Mouse (Mus musculus) megakaryocyte, adult 5-6 weeks (primary cell): ENCODE measurements around the gene Mogat2. TPM values are rescaled to one million over a fixed set of nuclear protein-coding genes. Genes with fewer than 3 reads are reported as not detected.

Experiments used
- ATAC-seq: 2 replicates; pipeline ENCODE4 v1.8.0; 2016; ENCODE audit warnings: mild to moderate bottlenecking, inconsistent platforms; ENCODE audit not compliant: poor library complexity, severe bottlenecking
- total RNA-seq, 2 experiments: library from RNA; stranded (forward) in 1 of 2; stranded (reverse) in 1 of 2; fragments of 153-499, 151-499 nt in 1 of 2; fragments of 221-1000, 200-1000 nt in 1 of 2; gene quantifications; 2 replicates each; pipeline versions ENCODE4 v1.2.3 to v1.2.4; 2015 to 2017

Gene Mogat2
- total RNA-seq, 2 experiments from 2014 or later: 1.4 to 1.6 TPM

- peak; percentile 62; the same call in 1 of the 2 replicates for ATAC-seq
These were observed 38.8 kb downstream of the Mogat2 start for GRCm38 (mm10) chr7:99199451-99200175.

DNA sequence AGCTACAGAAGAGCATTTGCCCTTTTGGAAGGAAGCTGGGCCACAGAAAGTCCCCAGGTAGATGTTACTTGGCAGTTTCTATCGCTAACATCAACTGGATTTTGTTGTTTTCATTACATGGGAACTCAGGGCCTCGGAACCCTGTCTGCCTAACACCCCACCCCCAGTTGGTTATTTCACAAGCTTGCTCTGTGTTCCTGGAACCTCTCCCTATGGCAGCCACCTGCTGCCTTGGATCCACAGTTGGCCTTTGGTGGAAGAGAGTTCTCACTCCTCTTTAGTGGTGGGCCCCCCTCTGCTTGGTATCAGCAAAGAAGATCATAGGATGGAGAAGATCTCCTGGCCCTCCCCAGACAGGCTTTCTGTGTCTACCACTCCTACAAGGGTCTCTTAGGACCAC, 39.6 kb downstream of the Mogat2 start:
- ATAC-seq: no peak

GRCm38 (mm10) chr7:99194511-99194910, 43.9 kb downstream of the Mogat2 start:
- no peak for ATAC-seq

DNA sequence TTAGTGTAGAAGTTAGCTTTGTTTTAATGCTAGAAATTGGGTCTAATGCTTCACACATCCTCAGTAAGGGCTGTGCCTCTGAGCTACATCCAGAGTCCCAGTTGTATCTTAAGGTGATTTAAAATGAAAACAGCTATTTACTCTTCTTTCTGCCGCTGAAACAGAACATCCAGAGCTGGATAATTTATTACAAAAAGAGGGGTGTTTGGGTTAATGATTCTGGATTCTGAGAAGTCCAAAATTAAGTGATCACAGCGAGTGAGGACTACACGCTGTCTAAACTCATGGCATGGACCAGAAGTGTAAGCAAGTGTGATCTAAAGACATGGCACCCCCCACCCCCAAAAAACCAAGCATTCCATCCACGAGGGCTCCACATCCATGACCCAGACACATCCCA, 44.5 kb downstream of the Mogat2 start:
- ATAC-seq: no peak

- no peak for ATAC-seq
These were observed 47.0 kb downstream of the Mogat2 start for GRCm38 (mm10) chr7:99191411-99191810.

DNA sequence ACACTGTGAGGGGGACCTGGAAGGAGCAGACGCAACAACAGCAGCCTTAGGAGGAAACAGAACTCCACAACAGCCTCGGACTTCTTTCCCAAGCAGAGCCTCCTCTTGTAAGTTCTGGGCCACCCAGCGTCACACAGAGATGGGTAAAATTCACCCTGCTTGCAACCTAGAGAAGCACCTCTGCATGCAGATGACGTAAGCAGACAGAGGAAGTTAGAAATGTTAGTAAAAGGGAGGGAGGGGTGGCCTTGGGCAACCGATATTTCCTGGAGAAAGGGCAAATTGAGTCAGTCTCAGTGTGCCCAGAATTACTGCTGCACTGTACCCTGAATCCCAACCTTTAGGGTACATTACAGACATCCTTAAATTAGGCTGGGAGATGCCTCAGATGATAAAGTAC, 48.5 kb downstream of the Mogat2 start:
- ATAC-seq: peak; percentile 88

- ATAC-seq: peak; percentile 44
These were observed 49.8 kb downstream of the Mogat2 start for GRCm38 (mm10) chr7:99188630-99189029.

GRCm38 (mm10) chr7:99187451-99187850, 51.0 kb downstream of the Mogat2 start:
- ATAC-seq: no peak

GRCm38 (mm10) chr7:99185405-99185804, 53.0 kb downstream of the Mogat2 start:
- ATAC-seq: no peak

- ATAC-seq: peak; percentile 65
These were observed 54.7 kb downstream of the Mogat2 start for GRCm38 (mm10) chr7:99183751-99184150.

DNA sequence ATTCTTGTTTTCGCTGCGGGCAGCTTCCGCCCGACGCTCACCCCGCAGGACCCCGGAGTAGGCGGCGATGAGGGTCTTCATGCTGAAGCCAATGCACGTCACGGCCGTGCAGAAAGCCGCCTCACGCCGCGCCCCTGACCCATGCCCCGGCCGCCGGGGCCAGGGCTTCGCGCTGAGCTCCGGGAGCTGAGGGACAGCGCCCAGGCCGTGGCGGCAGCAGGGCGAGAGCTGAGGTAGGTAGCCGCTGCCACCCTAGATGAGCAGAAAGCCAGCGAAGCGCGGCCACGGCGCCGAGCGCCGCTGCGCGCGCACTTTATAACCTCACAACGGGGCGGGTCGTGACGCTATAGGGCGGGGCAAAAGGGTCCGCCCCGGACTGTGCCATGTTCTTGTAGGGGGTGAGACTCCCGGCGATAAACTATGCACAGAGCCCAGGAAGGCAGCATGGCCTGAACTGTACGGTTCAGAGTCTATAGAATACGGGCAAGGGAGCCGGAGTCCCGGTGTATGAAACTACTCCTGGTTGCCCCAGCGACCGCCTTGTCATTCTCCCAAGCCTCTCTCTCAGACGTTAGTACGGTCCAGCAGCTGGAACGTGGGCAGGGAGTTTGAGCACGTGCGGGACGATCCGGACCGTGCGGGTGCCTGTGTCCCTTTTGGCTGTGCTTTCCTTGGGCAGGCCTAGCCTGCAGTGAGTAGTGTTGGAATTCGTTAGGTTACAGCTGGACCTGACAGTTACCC, 55.8 kb downstream of the Mogat2 start, which contains the start of gene Dgat2:
Gene Dgat2 (minus strand): TSS at position 288 of the 741 bp plus-strand sequence.
- peak; percentile 78 for ATAC-seq

DNA sequence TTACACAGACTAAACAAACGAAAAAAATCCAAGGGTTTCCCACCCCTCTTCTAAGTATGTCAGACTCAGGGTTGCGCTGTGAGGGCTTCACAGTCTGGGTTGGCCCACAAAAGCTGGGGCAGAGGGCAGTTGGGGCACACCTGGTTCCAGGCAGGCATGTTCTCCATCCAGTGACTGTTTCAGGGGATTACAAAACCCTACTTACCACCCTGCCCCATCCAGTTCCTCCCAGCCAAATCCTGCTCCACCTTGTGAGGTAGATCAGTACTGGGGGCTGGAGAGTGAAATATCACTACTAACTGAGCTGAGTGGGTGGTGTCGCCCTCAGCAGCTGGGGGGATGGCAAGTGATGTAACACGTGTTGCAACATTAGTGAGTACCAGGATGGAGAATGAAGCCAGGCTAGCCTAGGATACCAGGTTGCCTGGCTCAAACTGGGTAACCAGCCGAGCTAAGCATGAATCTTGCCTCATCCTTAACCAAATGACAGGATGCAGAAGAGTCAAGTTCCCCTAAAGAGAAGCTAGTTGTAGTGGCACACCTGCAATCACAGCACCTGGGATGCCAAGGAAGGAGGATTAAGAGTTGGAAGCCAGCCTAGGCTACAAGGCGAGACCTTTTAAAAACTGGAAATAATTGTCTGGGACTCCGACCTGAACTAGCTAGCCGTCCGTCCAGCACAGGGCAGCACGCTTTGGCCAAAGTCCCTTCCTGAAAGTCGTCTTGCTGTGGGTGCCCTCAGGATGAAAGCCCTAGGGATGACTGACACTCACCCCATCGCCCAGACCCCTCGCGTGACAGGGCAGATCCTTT, 56.6 kb downstream of the Mogat2 start:
- ATAC-seq: peak; percentile 33

GRCm38 (mm10) chr7:99180162-99180561, 58.3 kb downstream of the Mogat2 start:
- no peak for ATAC-seq

DNA sequence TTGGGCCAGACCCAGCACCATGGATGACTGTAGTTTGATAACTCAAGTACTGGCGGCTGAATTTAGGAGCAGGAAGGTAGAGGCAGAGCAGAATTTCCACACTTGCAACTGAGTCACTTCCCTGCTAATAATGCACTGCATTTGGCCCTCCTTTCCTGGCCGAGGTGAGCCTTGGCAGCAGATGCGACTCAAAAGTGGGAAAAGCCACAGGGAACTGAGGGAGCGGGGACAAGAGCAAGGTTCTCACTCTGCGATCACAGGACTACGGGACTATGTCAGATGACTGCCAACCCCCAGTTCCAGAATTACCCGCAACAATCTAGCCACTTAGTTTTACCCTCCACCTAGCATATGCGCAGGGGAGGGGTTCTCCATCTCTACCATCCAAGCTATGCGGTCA, 59.1 kb downstream of the Mogat2 start:
- ATAC-seq: no peak

GRCm38 (mm10) chr7:99177386-99177785, 61.0 kb downstream of the Mogat2 start:
- ATAC-seq: no peak

DNA sequence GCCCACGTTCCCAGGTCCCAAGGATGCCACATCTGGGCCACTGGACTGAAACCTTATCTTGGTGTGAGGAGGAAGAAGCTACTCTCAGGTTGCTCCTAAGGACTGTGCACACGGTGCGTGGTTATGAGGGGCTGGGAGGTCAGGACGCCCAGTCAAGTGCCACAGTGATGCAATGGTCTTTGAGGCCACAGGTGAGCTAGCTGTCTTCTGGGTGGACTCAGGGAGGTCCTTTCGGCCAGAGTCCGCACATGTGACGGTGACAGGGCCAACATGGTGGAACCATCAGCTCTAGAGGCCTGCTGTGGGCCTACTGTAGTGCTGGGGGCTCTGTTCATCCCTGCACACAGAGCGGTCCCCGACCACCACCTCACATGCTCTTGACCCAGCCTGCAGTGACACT, 62.8 kb downstream of the Mogat2 start:
- no peak for ATAC-seq

GRCm38 (mm10) chr7:99175118-99175517, 63.3 kb downstream of the Mogat2 start:
- no peak for ATAC-seq

GRCm38 (mm10) chr7:99174006-99174405, 64.4 kb downstream of the Mogat2 start:
- ATAC-seq: no peak

- ATAC-seq: peak; percentile 75
These were observed 65.5 kb downstream of the Mogat2 start for GRCm38 (mm10) chr7:99172898-99173297.

GRCm38 (mm10) chr7:99171730-99172463, 66.5 kb downstream of the Mogat2 start:
- no peak for ATAC-seq

- no peak for ATAC-seq
These were observed 67.9 kb downstream of the Mogat2 start for GRCm38 (mm10) chr7:99170519-99170918.
